Mouse (Mus musculus): ENCODE measurements at regions not wholly inside any gene's neighbourhood (a gene's known extent, or its start where the extent isn't known, plus 50 kb on each side); places are given as distances from the start of the nearest gene placed in this dataset.
"Not testable (repeated sequence)": the region's sequence is repeated elsewhere in the genome, so short reads cannot be mapped to it uniquely, and the experiment has no call there.

DNA sequence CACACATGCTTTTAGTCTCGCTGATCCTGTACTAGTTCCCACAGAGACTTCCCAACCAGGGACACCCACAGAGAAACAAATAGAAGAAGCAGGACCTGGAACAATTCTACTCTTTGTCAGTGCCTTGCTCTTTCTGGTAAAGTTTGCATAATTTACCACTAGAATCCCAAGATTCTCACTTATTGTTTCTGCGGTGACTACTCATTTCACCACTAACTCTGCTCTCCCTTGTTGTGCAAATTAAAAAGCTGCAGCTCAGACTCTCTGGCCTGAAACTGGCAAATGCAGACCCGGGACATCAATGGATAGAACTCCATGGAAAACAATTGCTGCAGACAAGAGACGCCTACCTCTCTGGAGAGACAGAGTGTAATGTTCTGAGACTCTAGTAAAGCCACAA is 348.4 kb upstream of the Tbl1xr1 start:
- intact Hi-C loops (cut with DNase I) = no loop called here
- Histone ChIP-seq H3K27me3 (ENCODE audit: control insufficient read depth, insufficient read depth, low read length) (no peaks in the 10 kb centered on the region), H3K4me1 (ENCODE audit: control insufficient read depth, insufficient read depth, low read length) (no peaks in the 10 kb centered on the region), H3K36me3 (ENCODE audit: control insufficient read depth, insufficient read depth, low read length) (no peaks in the 10 kb centered on the region), H3K79me2 (replicated peaks; ENCODE audit: control insufficient read depth, insufficient read depth, low read length) (no peaks in the 10 kb centered on the region), H3K27ac (no peak overlapping the region), H3K4me3 (no peak overlapping the region), H3K9ac (ENCODE audit: low read depth, low read length) (no peak overlapping the region)
- TF ChIP-seq EP300 (IDR thresholded peaks at IDR 0.05; ENCODE audit: insufficient read depth, low read depth, low read length) = no peak
- TF ChIP-seq CTCF (IDR thresholded peaks at IDR 0.05) = no peak
- TF ChIP-seq POLR2A (IDR thresholded peaks at IDR 0.05; ENCODE audit: insufficient read depth, low read depth, low read length) = no peak
- WGBS = 90% methylated on average over 4 of the region's 4 CpGs
- no peak for DNase-seq

- no peak for DNase-seq
- Histone ChIP-seq H3K27me3 (ENCODE audit: control insufficient read depth, insufficient read depth, low read length) (no peaks in the 10 kb centered on the region), H3K9ac (ENCODE audit: low read depth, low read length) (no peak overlapping the region), H3K27ac (no peak overlapping the region), H3K4me1 (ENCODE audit: control insufficient read depth, insufficient read depth, low read length) (no peaks in the 10 kb centered on the region), H3K36me3 (ENCODE audit: control insufficient read depth, insufficient read depth, low read length) (no peaks in the 10 kb centered on the region), H3K79me2 (replicated peaks; ENCODE audit: control insufficient read depth, insufficient read depth, low read length) (no peaks in the 10 kb centered on the region), H3K4me3 (no peak overlapping the region)
- 96% methylated on average over 1 of the region's 1 CpGs for WGBS
- TF ChIP-seq POLR2A (IDR thresholded peaks at IDR 0.05; ENCODE audit: insufficient read depth, low read depth, low read length) (no peak), EP300 (IDR thresholded peaks at IDR 0.05; ENCODE audit: insufficient read depth, low read depth, low read length) (no peak), CTCF (IDR thresholded peaks at IDR 0.05) (no peak)
- intact Hi-C loops (cut with DNase I) = no loop called here
Measured at GRCm38 (mm10) chr3:21729328-21729727, 347.1 kb upstream of the Tbl1xr1 start.

DNA sequence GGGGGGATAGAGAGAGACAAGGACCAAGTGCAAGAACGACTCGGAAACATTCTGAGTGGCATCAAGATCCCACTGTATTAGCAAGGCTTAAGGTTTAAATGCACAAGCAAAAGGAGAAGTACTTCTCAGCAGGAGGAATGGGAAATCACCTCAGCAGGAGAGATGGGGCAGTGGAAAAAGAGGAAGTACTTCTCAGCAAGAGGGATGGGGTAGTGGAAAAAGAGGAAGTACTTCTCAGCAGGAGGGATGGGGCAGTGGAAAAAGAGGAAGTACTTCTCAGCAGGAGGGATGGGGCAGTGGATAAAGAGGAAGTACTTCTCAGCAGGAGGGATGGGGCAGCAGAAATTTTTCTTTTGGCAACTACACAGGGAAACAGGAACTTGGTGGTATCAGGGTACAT is 340.8 kb upstream of the Tbl1xr1 start:
- H3K27me3 ChIP-seq (ENCODE audit: control insufficient read depth, insufficient read depth, low read length); intact Hi-C loops (cut with DNase I); H3K4me1 ChIP-seq (ENCODE audit: control insufficient read depth, insufficient read depth, low read length); H3K4me3 ChIP-seq; H3K9ac ChIP-seq (ENCODE audit: low read depth, low read length); H3K79me2 ChIP-seq (replicated peaks; ENCODE audit: control insufficient read depth, insufficient read depth, low read length); DNase-seq; H3K27ac ChIP-seq; H3K36me3 ChIP-seq (ENCODE audit: control insufficient read depth, insufficient read depth, low read length): not testable (repeated sequence)
- 99% methylated on average over 2 of the region's 2 CpGs for WGBS

- Histone ChIP-seq H3K4me3 (no peak overlapping the region), H3K4me1 (ENCODE audit: control insufficient read depth, insufficient read depth, low read length) (no peaks in the 10 kb centered on the region), H3K79me2 (replicated peaks; ENCODE audit: control insufficient read depth, insufficient read depth, low read length) (no peaks in the 10 kb centered on the region), H3K36me3 (ENCODE audit: control insufficient read depth, insufficient read depth, low read length) (no peaks in the 10 kb centered on the region), H3K9ac (ENCODE audit: low read depth, low read length) (no peak overlapping the region), H3K27ac (no peak overlapping the region), H3K27me3 (ENCODE audit: control insufficient read depth, insufficient read depth, low read length) (no peaks in the 10 kb centered on the region)
- TF ChIP-seq CTCF (IDR thresholded peaks at IDR 0.05) (no peak), POLR2A (IDR thresholded peaks at IDR 0.05; ENCODE audit: insufficient read depth, low read depth, low read length) (no peak), EP300 (IDR thresholded peaks at IDR 0.05; ENCODE audit: insufficient read depth, low read depth, low read length) (no peak)
- DNase-seq = no peak
- whole genome bisulfite sequencing = 62% methylated on average over 4 of the region's 4 CpGs
- intact Hi-C loops (cut with DNase I) = no loop called here
Measured at GRCm38 (mm10) chr3:21739720-21740119, 336.7 kb upstream of the Tbl1xr1 start.

GRCm38 (mm10) chr3:21744107-21744506 is 332.3 kb upstream of the Tbl1xr1 start:
- WGBS = 90% methylated on average over 1 of the region's 1 CpGs
- DNase-seq = no peak

DNA sequence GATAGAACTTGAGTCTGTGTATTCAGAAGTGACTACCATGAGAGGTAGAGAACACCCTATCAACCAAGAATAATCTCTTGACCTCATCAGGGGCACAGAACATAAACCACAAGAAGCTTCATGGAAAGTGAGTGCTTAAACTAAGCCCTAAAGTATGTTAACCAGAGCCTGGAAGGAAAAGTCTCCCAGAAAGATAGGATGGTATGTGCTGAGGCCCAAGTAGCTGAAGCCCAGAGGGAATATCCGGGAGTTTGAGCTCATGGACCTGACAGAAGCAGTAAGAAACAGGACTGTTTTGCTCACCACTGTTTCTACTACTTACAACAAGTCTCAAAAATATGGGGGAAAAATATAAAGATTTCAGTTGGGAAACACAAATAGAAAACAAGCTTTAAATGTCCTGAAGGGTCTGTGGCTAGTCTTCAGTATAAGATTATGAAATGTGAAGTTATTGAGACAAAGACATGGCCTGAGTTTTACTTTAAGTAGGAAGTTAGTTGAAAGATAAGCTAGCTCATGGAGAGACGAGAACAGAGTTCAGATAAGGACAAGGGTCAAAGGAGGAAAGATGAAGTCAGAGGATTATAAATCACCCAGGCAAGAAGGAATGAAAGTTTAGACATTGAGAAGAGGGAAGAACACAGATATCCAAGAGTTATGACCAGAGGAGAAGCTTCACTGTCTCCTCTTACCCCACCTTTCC is 315.8 kb upstream of the Tbl1xr1 start:
- Histone ChIP-seq H3K27me3 (ENCODE audit: control insufficient read depth, insufficient read depth, low read length) (no peaks in the 10 kb centered on the region), H3K79me2 (replicated peaks; ENCODE audit: control insufficient read depth, insufficient read depth, low read length) (no peaks in the 10 kb centered on the region), H3K27ac (no peak overlapping the region), H3K36me3 (ENCODE audit: control insufficient read depth, insufficient read depth, low read length) (no peaks in the 10 kb centered on the region; the same call in 1 of the 2 replicates), H3K4me1 (ENCODE audit: control insufficient read depth, insufficient read depth, low read length) (no peaks in the 10 kb centered on the region), H3K4me3 (no peak overlapping the region), H3K9ac (ENCODE audit: low read depth, low read length) (no peak overlapping the region)
- WGBS = 37% methylated on average over 2 of the region's 2 CpGs
- intact Hi-C loops (cut with DNase I) = no loop called here
- no peak for TF ChIP-seq EP300 (IDR thresholded peaks at IDR 0.05; ENCODE audit: insufficient read depth, low read depth, low read length)
- no peak for TF ChIP-seq CTCF (IDR thresholded peaks at IDR 0.05)
- TF ChIP-seq POLR2A (IDR thresholded peaks at IDR 0.05; ENCODE audit: insufficient read depth, low read depth, low read length) = no peak
- DNase-seq = no peak

More at GRCm38 (mm10) chr3:21744107-21744506, 332.3 kb upstream of the Tbl1xr1 start:
- Histone ChIP-seq H3K36me3 (ENCODE audit: control insufficient read depth, insufficient read depth, low read length) (no peaks in the 10 kb centered on the region), H3K4me3 (no peak overlapping the region), H3K4me1 (ENCODE audit: control insufficient read depth, insufficient read depth, low read length) (no peaks in the 10 kb centered on the region), H3K9ac (ENCODE audit: low read depth, low read length) (no peak overlapping the region), H3K79me2 (replicated peaks; ENCODE audit: control insufficient read depth, insufficient read depth, low read length) (no peaks in the 10 kb centered on the region), H3K27ac (no peak overlapping the region), H3K27me3 (ENCODE audit: control insufficient read depth, insufficient read depth, low read length) (no peaks in the 10 kb centered on the region)
- TF ChIP-seq CTCF (IDR thresholded peaks at IDR 0.05) (no peak), EP300 (IDR thresholded peaks at IDR 0.05; ENCODE audit: insufficient read depth, low read depth, low read length) (no peak), POLR2A (IDR thresholded peaks at IDR 0.05; ENCODE audit: insufficient read depth, low read depth, low read length) (no peak)
- intact Hi-C loops (cut with DNase I) = no loop called here
